ENCODE assay signal across 8 mouse cellular contexts in genomic region chr5:100798165-100798860, GRCm38 (mm10). TPM values are rescaled to one million over a fixed set of nuclear protein-coding genes. Genes with fewer than 3 reads are reported as not detected.
DNase-seq lines count a peak whose midpoint lies in the region; ATAC-seq and TF ChIP-seq lines count a peak whose summit lies in the region.

Helq (minus strand) TSS chr5:100798598.
Mrps18c (plus strand) TSS chr5:100798627.

- H3K27ac ChIP-seq in ES-E14 (ENCODE audit: insufficient read depth, low read depth, low read length, poor library complexity, severe bottlenecking): no peak within 1 kb of the TSS
- H3K27ac ChIP-seq in forebrain, embryonic 16.5 days (ENCODE audit: low read length): peak within 1 kb of the TSS; percentile 56
- H3K27ac ChIP-seq in layer of hippocampus, adult 2 months: peak within 1 kb of the TSS; percentile 88
- no peak within 1 kb of the TSS for H3K27ac ChIP-seq in lung, embryonic 14.5 days (ENCODE audit: low read depth)
- H3K27ac ChIP-seq in olfactory bulb, adult 2 months (ENCODE audit: insufficient read depth, low read depth, low read length): peak within 1 kb of the TSS; percentile 52; the same call in 1 of the 2 replicates
- H3K27ac ChIP-seq in thymus, adult 2 months (ENCODE audit: control insufficient read depth, insufficient read depth, low read length): no peak within 1 kb of the TSS

- intact Hi-C loops in heart, postnatal 36 days (cut with DNase I): loop anchor here (2.0 to 5.0 kb wide), 2 partner anchors 22 to 121 kb away; partner anchors contain the start of genes Abraxas1 and Coq2

- peak; percentile 98 for ATAC-seq in forebrain, embryonic 16.5 days
- peak; percentile 97 for ATAC-seq in lung, embryonic 14.5 days (ENCODE audit: insufficient read depth)

- peaks cover 27% of the 10 kb centered on the region for H3K36me3 ChIP-seq in ES-E14 (ENCODE audit: control insufficient read depth, insufficient read depth, low read length, poor library complexity, severe bottlenecking)
- peaks cover 9% of the 10 kb centered on the region for H3K36me3 ChIP-seq in forebrain, embryonic 16.5 days (ENCODE audit: control insufficient read depth, insufficient read depth)
- H3K36me3 ChIP-seq in lung, embryonic 14.5 days (ENCODE audit: insufficient read depth): peaks cover 44% of the 10 kb centered on the region
- peaks cover 23% of the 10 kb centered on the region for H3K36me3 ChIP-seq in thymus, adult 2 months (ENCODE audit: control insufficient read depth, insufficient read depth, low read length)

- under 1% methylated on average over 59 of the region's 67 CpGs for WGBS in forebrain, embryonic 16.5 days
- under 1% methylated on average over 67 of the region's 67 CpGs for WGBS in lung, embryonic 14.5 days
- under 1% methylated on average over 67 of the region's 67 CpGs for WGBS in olfactory bulb, adult 2 months
- under 1% methylated on average over 67 of the region's 67 CpGs for WGBS in thymus, adult 2 months

- no peaks in the 10 kb centered on the region for H3K9me3 ChIP-seq in ES-E14 (ENCODE audit: control insufficient read depth, insufficient read depth, low read depth, low read length)
- H3K9me3 ChIP-seq in forebrain, embryonic 16.5 days (ENCODE audit: control insufficient read depth, low read length): no peaks in the 10 kb centered on the region
- no peaks in the 10 kb centered on the region for H3K9me3 ChIP-seq in lung, embryonic 14.5 days (ENCODE audit: low read depth, low read length)

- peak; percentile 58 for TF ChIP-seq POLR2A in olfactory bulb, adult 2 months (IDR thresholded peaks at IDR 0.05; ENCODE audit: insufficient read depth, low read depth, low read length)
- no peak; the same call in 1 of the 2 replicates for TF ChIP-seq POLR2A in thymus, adult 2 months (IDR thresholded peaks at IDR 0.05; ENCODE audit: control insufficient read depth, extremely low read depth, insufficient read depth, low read length, poor library complexity)

- no peaks in the 10 kb centered on the region for H3K27me3 ChIP-seq in forebrain, embryonic 16.5 days (replicated peaks; ENCODE audit: control insufficient read depth, insufficient read depth, low read length)
- no peaks in the 10 kb centered on the region for H3K27me3 ChIP-seq in lung, embryonic 14.5 days (ENCODE audit: insufficient read depth, low read length)
- H3K27me3 ChIP-seq in thymus, adult 2 months (ENCODE audit: control insufficient read depth, insufficient read depth, low read length): no peaks in the 10 kb centered on the region

- in situ Hi-C loops in ES-E14 (cut with MboI; ENCODE audit: low sequenced_read_pairs in 2 of 2, unreplicated experiment in 2 of 2): loop anchor here in 1 of 2 experiments (25.0 kb wide), 1 partner anchor 411 kb away; no protein-coding TSS in a partner anchor

- H3K4me3 ChIP-seq in ES-E14 (ENCODE audit: insufficient read depth in 1 of 2, low read depth in 1 of 2, low read length in 2 of 2, poor library complexity in 1 of 2, severe bottlenecking in 1 of 2): peak within 1 kb of the TSS; percentile 86 to 89
- H3K4me3 ChIP-seq in forebrain, embryonic 16.5 days (replicated peaks; ENCODE audit: low read length): peak within 1 kb of the TSS; percentile 92
- peak within 1 kb of the TSS; percentile 83 for H3K4me3 ChIP-seq in layer of hippocampus, adult 2 months
- H3K4me3 ChIP-seq in lung, embryonic 14.5 days (ENCODE audit: low read depth, low read length): peak within 1 kb of the TSS; percentile 81
- H3K4me3 ChIP-seq in olfactory bulb, adult 2 months (ENCODE audit: insufficient read depth, low read depth, low read length): peak within 1 kb of the TSS; percentile 91
- peak within 1 kb of the TSS; percentile 82 for H3K4me3 ChIP-seq in thymus, adult 2 months (ENCODE audit: control insufficient read depth, insufficient read depth, low read length)

- no peak for TF ChIP-seq CTCF in layer of hippocampus, adult 2 months (conservative IDR thresholded peaks at IDR 0.05)
- TF ChIP-seq CTCF in lung, embryonic 14.5 days (IDR thresholded peaks at IDR 0.05; ENCODE audit: low read depth): no peak
- no peak for TF ChIP-seq CTCF in olfactory bulb, adult 2 months (IDR thresholded peaks at IDR 0.05; ENCODE audit: insufficient read depth, low read depth, low read length)
- TF ChIP-seq CTCF in thymus, adult 2 months (IDR thresholded peaks at IDR 0.05; ENCODE audit: borderline replicate concordance, control insufficient read depth, extremely low read depth, insufficient read depth, low read length, poor library complexity): no peak

- H3K9ac ChIP-seq in ES-E14 (ENCODE audit: insufficient read depth, low read depth, low read length, poor library complexity, severe bottlenecking): peak within 1 kb of the TSS; percentile 93
- H3K9ac ChIP-seq in forebrain, embryonic 16.5 days (replicated peaks; ENCODE audit: low read depth, low read length): peak within 1 kb of the TSS; percentile 91
- peak within 1 kb of the TSS; percentile 71 for H3K9ac ChIP-seq in lung, embryonic 14.5 days

- DNase-seq in ES-E14 (ENCODE audit: low read depth, low spot score): peak; percentile 90
- DNase-seq in cerebellum, adult 11-12 months: peak; percentile 93
- peak; percentile 84 to 87 for DNase-seq in heart, postnatal 36 days
- DNase-seq in layer of hippocampus, adult 2 months (ENCODE audit: low spot score in 2 of 2): peak; percentile 93 to 94
- DNase-seq in lung, embryonic 14.5 days: peak; percentile 94
- DNase-seq in thymus, adult 2 months: peak; percentile 92

- H3K4me1 ChIP-seq in ES-E14 (ENCODE audit: control insufficient read depth in 2 of 2, insufficient read depth in 2 of 2, low read length in 2 of 2, poor library complexity in 1 of 2): peaks cover 0 to 3% of the 10 kb centered on the region in 2 experiments; a peak in 1 of 4 replicates
- H3K4me1 ChIP-seq in forebrain, embryonic 16.5 days (replicated peaks; ENCODE audit: control insufficient read depth, insufficient read depth, low read length): peaks cover 12% of the 10 kb centered on the region
- peaks cover 8% of the 10 kb centered on the region; the same call in 1 of the 2 replicates for H3K4me1 ChIP-seq in lung, embryonic 14.5 days (ENCODE audit: insufficient read depth)
- peaks cover 4% of the 10 kb centered on the region; the same call in 1 of the 2 replicates for H3K4me1 ChIP-seq in olfactory bulb, adult 2 months (ENCODE audit: control insufficient read depth, insufficient read depth, low read length)
- H3K4me1 ChIP-seq in thymus, adult 2 months (replicated peaks; ENCODE audit: control insufficient read depth, insufficient read depth, low read length): peaks cover 2% of the 10 kb centered on the region; the same call in 1 of the 2 replicates

- peak within 1 kb of the TSS; percentile 89 for H3K4me2 ChIP-seq in forebrain, embryonic 16.5 days (ENCODE audit: low read length)
- peak within 1 kb of the TSS; percentile 95 for H3K4me2 ChIP-seq in lung, embryonic 14.5 days

TF ChIP-seq in ES-E14, 5 proteins besides CTCF, POLR2A, EP300 and RAD21:
- TF ChIP-seq ZC3H11A (IDR thresholded peaks at IDR 0.05; ENCODE audit: borderline replicate concordance, low read depth, low read length): no peak
- peak; percentile 89 for TF ChIP-seq HCFC1 (IDR thresholded peaks at IDR 0.05; ENCODE audit: borderline replicate concordance, insufficient read depth, low read length)
- no peak for TF ChIP-seq MAFK (IDR thresholded peaks at IDR 0.05; ENCODE audit: insufficient read depth, low read depth, low read length)
- TF ChIP-seq ZNF384 (IDR thresholded peaks at IDR 0.05; ENCODE audit: low read depth, low read length): no peak
- 0 out of 2 replicates have a peak, but pooled peaks have one; percentile 30 for TF ChIP-seq CHD2 (IDR thresholded peaks at IDR 0.05; ENCODE audit: low read depth, low read length)
TF ChIP-seq in ES-E14: peak in this region for 2.

RNA-seq across cellular contexts. Expression of gene Helq, which starts in this region (rescaled TPM):
- total RNA-seq in ES-E14 (2012; rRNA removed): 30.1 and 39.4 TPM in 2 replicates
- 21.7 and 25.7 TPM in 2 replicates for polyA plus RNA-seq in forebrain, embryonic 16.5 days (2015; fragmentation: Nextera tagmentation; extraction: Ambion mirVana)
- 1 to 10 TPM; 2.1 to 3.6 TPM for total RNA-seq in heart, postnatal 36 days (2021)
- 10 to 100 TPM; 15.8 to 18.1 TPM for total RNA-seq in layer of hippocampus, adult 2 months (2021)
- 20.3 and 21.6 TPM in 2 replicates for polyA plus RNA-seq in lung, embryonic 14.5 days (2014; fragmentation: Nextera tagmentation; extraction: Ambion mirVana)
- polyA plus RNA-seq in olfactory bulb, adult 2 months (2012; ENCODE audit: insufficient read depth, insufficient read length, low replicate concordance, missing spikeins): not detected in 2 replicates
- 13.7 and 15.6 TPM in 2 replicates for polyA plus RNA-seq in thymus, adult 2 months (2012; rRNA removed)

RNA-seq across cellular contexts. Expression of gene Mrps18c, which starts in this region (rescaled TPM):
- total RNA-seq in ES-E14 (2012; rRNA removed): 53.8 and 72.8 TPM in 2 replicates
- 131 and 146 TPM in 2 replicates for polyA plus RNA-seq in forebrain, embryonic 16.5 days (2015; fragmentation: Nextera tagmentation; extraction: Ambion mirVana)
- total RNA-seq in heart, postnatal 36 days (2021): 10 to 100 TPM; 81.3 to 84.8 TPM
- 10 to 100 TPM; 55.6 to 66.2 TPM for total RNA-seq in layer of hippocampus, adult 2 months (2021)
- polyA plus RNA-seq in lung, embryonic 14.5 days (2014; fragmentation: Nextera tagmentation; extraction: Ambion mirVana): 161 and 167 TPM in 2 replicates
- polyA plus RNA-seq in olfactory bulb, adult 2 months (2012; ENCODE audit: insufficient read depth, insufficient read length, low replicate concordance, missing spikeins): not detected in 2 replicates
- 19.4 and 21.0 TPM in 2 replicates for polyA plus RNA-seq in thymus, adult 2 months (2012; rRNA removed)

Comparison
In these comparisons a context has a peak if more than half of its experiments do, and no peak if none do; other contexts are left out.
1. RNA of gene Mrps18c (polyA plus RNA-seq): 161 to 167 TPM in lung, embryonic 14.5 days, 131 to 146 TPM in forebrain, embryonic 16.5 days and 19.4 to 21.0 TPM in thymus, adult 2 months; not detected in olfactory bulb, adult 2 months; every median in the first group is over 10 times any median in the second.
2. H3K27ac ChIP-seq: peak in forebrain, embryonic 16.5 days (single experiment), layer of hippocampus, adult 2 months (single experiment) and olfactory bulb, adult 2 months (single experiment); none in ES-E14 (single experiment), lung, embryonic 14.5 days (single experiment) and thymus, adult 2 months (single experiment).
3. Peak in every context shown above with its lines, with median percentiles within 50 percentile points of each other: DNase-seq, H3K4me3 ChIP-seq and H3K9ac ChIP-seq.